ENCODE assay signal across 36 mouse cellular contexts in the genomic region with DNA sequence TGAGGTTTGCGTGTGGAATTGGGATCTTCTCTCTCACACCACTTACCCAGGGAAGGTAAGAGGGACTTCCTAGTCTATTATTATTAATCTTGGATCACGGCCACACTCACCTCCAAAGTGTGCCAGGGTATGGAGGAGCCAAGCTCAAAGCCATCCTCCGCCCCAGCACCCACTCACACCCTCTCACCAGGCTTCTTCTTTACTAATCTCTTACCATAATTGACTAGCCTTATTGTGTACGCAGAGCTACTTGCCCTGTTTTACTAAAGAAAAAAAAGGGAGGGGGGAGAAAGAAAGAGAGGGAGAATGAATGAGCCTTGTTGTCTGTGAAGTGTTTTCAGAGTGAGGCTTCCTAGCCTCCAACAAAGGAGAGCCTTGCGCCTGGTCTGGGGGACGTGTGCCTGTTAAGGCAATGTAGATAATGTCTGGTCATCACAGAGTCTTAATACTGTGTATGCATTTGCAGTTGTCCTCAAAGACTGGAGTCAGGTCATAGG. TPM values are rescaled to one million over a fixed set of nuclear protein-coding genes. Genes with fewer than 3 reads are reported as not detected.
DNase-seq lines count a peak whose midpoint lies in the region; ATAC-seq and TF ChIP-seq lines count a peak whose summit lies in the region.
"Had no signal": no experiment of that assay in that cellular context is flagged by ENCODE, and none has a peak within 500 bp of the region (broad histone marks: within the 10 kb centered on the region; RNA-seq: fewer than 3 reads in every experiment).

No protein-coding gene starts in this region.

- H3K27ac ChIP-seq in gastrocnemius, adult 2 months: no peak overlapping the region
- no peak overlapping the region for H3K27ac ChIP-seq in midbrain, embryonic 11.5 days (ENCODE audit: low read depth, low read length)
- H3K27ac ChIP-seq in midbrain, embryonic 13.5 days: no peak overlapping the region
- no peak overlapping the region for H3K27ac ChIP-seq in forebrain, embryonic 12.5 days
- no peak overlapping the region for H3K27ac ChIP-seq in forebrain, embryonic 15.5 days (replicated peaks)
- H3K27ac ChIP-seq: embryonic facial prominence, embryonic 12.5 days; heart, embryonic 10.5 days; heart, embryonic 15.5 days; kidney, embryonic 15.5 days; left cerebral cortex, adult 2 months; limb, embryonic 13.5 days; liver, embryonic 13.5 days; macrophage; stomach, embryonic 15.5 days had no signal

- intact Hi-C loops in gastrocnemius, adult 2 months (cut with DNase I): no loop called here
- intact Hi-C loops in gastrocnemius, postnatal 14 days (cut with DNase I; ENCODE audit: low total_unique reads): no loop called here

- H3K36me3 ChIP-seq in midbrain, embryonic 11.5 days (ENCODE audit: control insufficient read depth, insufficient read depth, low read length): no peaks in the 10 kb centered on the region
- H3K36me3 ChIP-seq in midbrain, embryonic 13.5 days: no peaks in the 10 kb centered on the region
- no peaks in the 10 kb centered on the region for H3K36me3 ChIP-seq in forebrain, embryonic 12.5 days (replicated peaks)
- no peaks in the 10 kb centered on the region for H3K36me3 ChIP-seq in forebrain, embryonic 15.5 days
- H3K36me3 ChIP-seq: embryonic facial prominence, embryonic 12.5 days; heart, embryonic 10.5 days; heart, embryonic 15.5 days; kidney, embryonic 15.5 days; limb, embryonic 13.5 days; liver, embryonic 13.5 days; stomach, embryonic 15.5 days had no signal

- H3K4me3 ChIP-seq in gastrocnemius, adult 2 months: no peak overlapping the region
- H3K4me3 ChIP-seq in midbrain, embryonic 11.5 days (ENCODE audit: low read depth, low read length): no peak overlapping the region
- no peak overlapping the region for H3K4me3 ChIP-seq in midbrain, embryonic 13.5 days (replicated peaks)
- H3K4me3 ChIP-seq in forebrain, embryonic 12.5 days (replicated peaks): no peak overlapping the region
- H3K4me3 ChIP-seq in forebrain, embryonic 15.5 days: no peak overlapping the region
- H3K4me3 ChIP-seq: liver, embryonic 13.5 days had no signal

- TF ChIP-seq CTCF in gastrocnemius, adult 2 months (IDR thresholded peaks at IDR 0.05): no peak

- ATAC-seq in midbrain, embryonic 11.5 days (ENCODE audit: low FRiP score): peak; percentile 45; the same call in 1 of the 2 replicates
- no peak for ATAC-seq in midbrain, embryonic 13.5 days
- ATAC-seq in forebrain, embryonic 12.5 days (ENCODE audit: low FRiP score): peak; percentile 35; the same call in 1 of the 2 replicates
- 0 out of 2 replicates have a peak, but pooled peaks have one; percentile 28 for ATAC-seq in forebrain, embryonic 15.5 days (replicated peaks)
- ATAC-seq: CD4-positive, CD25-positive, alpha-beta regulatory T cell, adult 4 months; hindbrain, embryonic 16.5 days had no signal

- H3K4me2 ChIP-seq in midbrain, embryonic 11.5 days: no peak overlapping the region
- no peak overlapping the region for H3K4me2 ChIP-seq in midbrain, embryonic 13.5 days (replicated peaks)
- H3K4me2 ChIP-seq in forebrain, embryonic 12.5 days: no peak overlapping the region
- H3K4me2 ChIP-seq in forebrain, embryonic 15.5 days (replicated peaks): no peak overlapping the region

- DNase-seq in gastrocnemius, adult 2 months: peak; percentile 2
- DNase-seq in gastrocnemius, postnatal 14 days: no peak
- DNase-seq in midbrain, embryonic 11.5 days (ENCODE audit: low spot score, missing footprints): no peak
- DNase-seq in urinary bladder, adult 2 months (ENCODE audit: low spot score): no peak
- DNase-seq: adrenal gland, postnatal 14 days; cerebellum, adult 18-20 months; gastrocnemius, postnatal 10 days; kidney, adult 18-20 months; kidney, postnatal 25 days; liver, embryonic 13.5 days; right cerebral cortex, postnatal 25 days; thymus, postnatal 14 days had no signal

- H3K9me3 ChIP-seq in midbrain, embryonic 11.5 days (ENCODE audit: control insufficient read depth, low read length): no peaks in the 10 kb centered on the region
- H3K9me3 ChIP-seq in midbrain, embryonic 13.5 days: no peaks in the 10 kb centered on the region; the same call in 1 of the 2 replicates
- no peaks in the 10 kb centered on the region for H3K9me3 ChIP-seq in forebrain, embryonic 12.5 days
- no peaks in the 10 kb centered on the region for H3K9me3 ChIP-seq in forebrain, embryonic 15.5 days
- H3K9me3 ChIP-seq: embryonic facial prominence, embryonic 12.5 days; heart, embryonic 10.5 days; heart, embryonic 15.5 days; kidney, embryonic 15.5 days; limb, embryonic 13.5 days; liver, embryonic 13.5 days; stomach, embryonic 15.5 days had no signal

- H3K27me3 ChIP-seq in midbrain, embryonic 11.5 days (ENCODE audit: control insufficient read depth, insufficient read depth, low read length): peaks cover 12% of the 10 kb centered on the region; the same call in 1 of the 2 replicates
- H3K27me3 ChIP-seq in midbrain, embryonic 13.5 days: peaks cover 20% of the 10 kb centered on the region; the same call in 1 of the 2 replicates
- peaks cover 48% of the 10 kb centered on the region for H3K27me3 ChIP-seq in forebrain, embryonic 12.5 days
- no peaks in the 10 kb centered on the region for H3K27me3 ChIP-seq in forebrain, embryonic 15.5 days

- 57% methylated on average over 6 of the region's 6 CpGs for WGBS in midbrain, embryonic 11.5 days
- WGBS in midbrain, embryonic 13.5 days: 38% methylated on average over 6 of the region's 6 CpGs
- 18% methylated on average over 6 of the region's 6 CpGs for whole genome bisulfite sequencing in forebrain, embryonic 12.5 days
- WGBS in forebrain, embryonic 15.5 days: 18% methylated on average over 6 of the region's 6 CpGs

- peaks cover 18% of the 10 kb centered on the region for H3K4me1 ChIP-seq in midbrain, embryonic 11.5 days (ENCODE audit: control insufficient read depth, insufficient read depth, low read length)
- peaks cover 37% of the 10 kb centered on the region for H3K4me1 ChIP-seq in midbrain, embryonic 13.5 days (replicated peaks)
- peaks cover 32% of the 10 kb centered on the region for H3K4me1 ChIP-seq in forebrain, embryonic 12.5 days
- H3K4me1 ChIP-seq in forebrain, embryonic 15.5 days: peaks cover 26% of the 10 kb centered on the region
- H3K4me1 ChIP-seq: liver, embryonic 13.5 days had no signal

- no peak overlapping the region for H3K9ac ChIP-seq in midbrain, embryonic 11.5 days (ENCODE audit: low read length)
- H3K9ac ChIP-seq in midbrain, embryonic 13.5 days (replicated peaks): no peak overlapping the region
- no peak overlapping the region for H3K9ac ChIP-seq in forebrain, embryonic 12.5 days
- H3K9ac ChIP-seq in forebrain, embryonic 15.5 days (replicated peaks): no peak overlapping the region
- H3K9ac ChIP-seq: embryonic facial prominence, embryonic 12.5 days; heart, embryonic 15.5 days; limb, embryonic 13.5 days; liver, embryonic 13.5 days; stomach, embryonic 15.5 days had no signal

RNA-seq across cellular contexts. Expression of a gene that starts 6.7 kb away (rescaled TPM):
- total RNA-seq in gastrocnemius, adult 2 months (2021): not detected
- total RNA-seq in gastrocnemius, postnatal 14 days (2021): not detected
- not detected in 2 replicates for polyA plus RNA-seq in midbrain, embryonic 11.5 days (2014; fragmentation: Nextera tagmentation; extraction: Ambion mirVana)
- polyA plus RNA-seq in midbrain, embryonic 13.5 days (2015; fragmentation: Nextera tagmentation; extraction: Ambion mirVana): not detected in 2 replicates
- polyA plus RNA-seq in forebrain, embryonic 12.5 days (2016; fragmentation: Nextera tagmentation; extraction: Ambion mirVana): not detected in 2 replicates
- polyA plus RNA-seq in forebrain, embryonic 15.5 days (2015; fragmentation: Nextera tagmentation; extraction: Ambion mirVana): not detected in 2 replicates
- not detected in 2 replicates for polyA plus RNA-seq in urinary bladder, adult 2 months (2012; rRNA removed)
- total RNA-seq: adrenal gland, postnatal 14 days; common myeloid progenitor, adult 5-6 weeks; gastrocnemius, postnatal 10 days; granulocyte monocyte progenitor cell, adult 5-6 weeks; heart, postnatal 25 days; layer of hippocampus, adult 18-20 months; layer of hippocampus, postnatal 14 days; left cerebral cortex, postnatal 36 days; megakaryocyte-erythroid progenitor cell, adult 5-6 weeks; monocyte, adult 5-6 weeks had no signal
- polyA plus RNA-seq: CD4-positive, CD25-positive, alpha-beta regulatory T cell, adult 4 months; embryonic facial prominence, embryonic 12.5 days; heart, embryonic 10.5 days; heart, embryonic 15.5 days; hindbrain, embryonic 11.5 days; hindbrain, embryonic 16.5 days; intestine, embryonic 14.5 days; kidney, embryonic 15.5 days; limb, embryonic 13.5 days; liver, embryonic 13.5 days; macrophage; neural tube, embryonic 14.5 days; stomach, embryonic 15.5 days had no signal

RNA-seq across cellular contexts. Expression of a gene that starts 18.7 kb away (rescaled TPM):
- not detected for total RNA-seq in gastrocnemius, adult 2 months (2021)
- total RNA-seq in gastrocnemius, postnatal 14 days (2021): not detected
- not detected in 2 replicates for polyA plus RNA-seq in midbrain, embryonic 11.5 days (2014; fragmentation: Nextera tagmentation; extraction: Ambion mirVana)
- polyA plus RNA-seq in midbrain, embryonic 13.5 days (2015; fragmentation: Nextera tagmentation; extraction: Ambion mirVana): not detected in 2 replicates
- polyA plus RNA-seq in forebrain, embryonic 12.5 days (2016; fragmentation: Nextera tagmentation; extraction: Ambion mirVana): not detected in 2 replicates
- 0.32 TPM in 1 of 2 replicates, not detected in the other for polyA plus RNA-seq in forebrain, embryonic 15.5 days (2015; fragmentation: Nextera tagmentation; extraction: Ambion mirVana)
- 1.7 and 1.9 TPM in 2 replicates for polyA plus RNA-seq in urinary bladder, adult 2 months (2012; rRNA removed)
- total RNA-seq: common myeloid progenitor, adult 5-6 weeks; gastrocnemius, postnatal 10 days; granulocyte monocyte progenitor cell, adult 5-6 weeks; heart, postnatal 25 days; layer of hippocampus, adult 18-20 months; layer of hippocampus, postnatal 14 days; megakaryocyte-erythroid progenitor cell, adult 5-6 weeks; monocyte, adult 5-6 weeks had no signal
- polyA plus RNA-seq: CD4-positive, CD25-positive, alpha-beta regulatory T cell, adult 4 months; embryonic facial prominence, embryonic 12.5 days; heart, embryonic 15.5 days; hindbrain, embryonic 11.5 days; hindbrain, embryonic 16.5 days; limb, embryonic 13.5 days; macrophage; neural tube, embryonic 14.5 days had no signal

RNA-seq across cellular contexts. Expression of a gene that starts 22.0 kb away (rescaled TPM):
- total RNA-seq in gastrocnemius, adult 2 months (2021): under 1 TPM in 1 of 2 experiments, not detected in 1; 0.15 TPM
- not detected for total RNA-seq in gastrocnemius, postnatal 14 days (2021)
- polyA plus RNA-seq in midbrain, embryonic 11.5 days (2014; fragmentation: Nextera tagmentation; extraction: Ambion mirVana): not detected in 2 replicates
- not detected in 2 replicates for polyA plus RNA-seq in midbrain, embryonic 13.5 days (2015; fragmentation: Nextera tagmentation; extraction: Ambion mirVana)
- polyA plus RNA-seq in forebrain, embryonic 12.5 days (2016; fragmentation: Nextera tagmentation; extraction: Ambion mirVana): not detected in 2 replicates
- not detected in 2 replicates for polyA plus RNA-seq in forebrain, embryonic 15.5 days (2015; fragmentation: Nextera tagmentation; extraction: Ambion mirVana)
- 0.07 and 0.22 TPM in 2 replicates for polyA plus RNA-seq in urinary bladder, adult 2 months (2012; rRNA removed)
- total RNA-seq: common myeloid progenitor, adult 5-6 weeks; gastrocnemius, postnatal 10 days; granulocyte monocyte progenitor cell, adult 5-6 weeks; left cerebral cortex, adult 2 months; left cerebral cortex, postnatal 36 days; megakaryocyte-erythroid progenitor cell, adult 5-6 weeks; monocyte, adult 5-6 weeks had no signal
- polyA plus RNA-seq: CD4-positive, CD25-positive, alpha-beta regulatory T cell, adult 4 months; macrophage had no signal

RNA-seq across cellular contexts. Expression of a gene that starts 35.0 kb away (rescaled TPM):
- total RNA-seq in gastrocnemius, adult 2 months (2021): under 1 TPM; 0.10 to 0.20 TPM
- total RNA-seq in gastrocnemius, postnatal 14 days (2021): under 1 TPM; 0.13 to 0.23 TPM
- 2.1 and 2.5 TPM in 2 replicates for polyA plus RNA-seq in midbrain, embryonic 11.5 days (2014; fragmentation: Nextera tagmentation; extraction: Ambion mirVana)
- polyA plus RNA-seq in midbrain, embryonic 13.5 days (2015; fragmentation: Nextera tagmentation; extraction: Ambion mirVana): 7.3 and 7.6 TPM in 2 replicates
- 2.5 and 2.6 TPM in 2 replicates for polyA plus RNA-seq in forebrain, embryonic 12.5 days (2016; fragmentation: Nextera tagmentation; extraction: Ambion mirVana)
- 5.2 and 5.9 TPM in 2 replicates for polyA plus RNA-seq in forebrain, embryonic 15.5 days (2015; fragmentation: Nextera tagmentation; extraction: Ambion mirVana)
- polyA plus RNA-seq in urinary bladder, adult 2 months (2012; rRNA removed): 1.2 and 1.8 TPM in 2 replicates
- total RNA-seq: common myeloid progenitor, adult 5-6 weeks; granulocyte monocyte progenitor cell, adult 5-6 weeks; megakaryocyte-erythroid progenitor cell, adult 5-6 weeks; monocyte, adult 5-6 weeks had no signal
- polyA plus RNA-seq: CD4-positive, CD25-positive, alpha-beta regulatory T cell, adult 4 months; macrophage had no signal
